Mouse (Mus musculus) erythroblast, embryonic 14.5 days (primary cell): ENCODE measurements around the gene Tectb.

ENCODE experiments used
- GATA1 ChIP-seq: IDR thresholded peaks from 2 replicates; pipeline ENCODE4 v1.6.1; 2012; ENCODE audit warnings: low read length, inconsistent platforms, mixed read lengths
- TAL1 ChIP-seq: IDR thresholded peaks from 3 replicates; pipeline ENCODE4 v1.6.1; 2012; ENCODE audit warnings: low read length, inconsistent platforms, mixed read lengths

DNA sequence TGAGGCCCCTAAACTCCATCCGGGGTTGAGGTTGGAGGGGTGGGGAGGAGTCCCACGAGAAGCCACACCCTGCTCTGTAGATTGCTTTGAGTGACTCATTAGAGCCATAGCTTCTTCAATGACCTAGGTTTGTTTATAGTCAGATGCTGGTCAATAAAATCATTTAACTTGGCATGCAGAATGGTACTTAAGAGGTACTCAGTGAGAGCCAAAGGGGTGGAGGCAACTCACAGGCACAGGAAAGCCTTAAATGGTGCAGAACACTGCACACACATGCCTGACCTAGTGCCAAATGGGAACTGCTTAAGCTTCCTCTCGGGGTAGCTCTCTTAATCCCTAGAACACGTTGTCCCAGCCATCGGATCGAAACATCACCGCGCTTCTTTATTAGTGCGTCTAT is 46.0 kb upstream of the Tectb start:
- TF ChIP-seq GATA1 = no peak
- no peak for TF ChIP-seq TAL1
